Mouse (Mus musculus) embryonic facial prominence, embryonic 15.5 days (tissue): Measurements from ENCODE around the gene Slc2a10. TPM values are rescaled to one million over a fixed set of nuclear protein-coding genes. Genes with fewer than 3 reads are reported as not detected.
"Not testable (repeated sequence)": the region's sequence is repeated elsewhere in the genome, so short reads cannot be mapped to it uniquely, and the experiment has no call there.

Source experiments
- ATAC-seq: fragments of 200-750 bp; cut with Nextera tagmentation; 2 replicates; pipeline ENCODE4 v1.8.0; 2017; ENCODE audit warnings: low read depth, moderate TSS enrichment; ENCODE audit not compliant: insufficient number of reproducible peaks, low FRiP score, low TSS enrichment
- H3K27ac ChIP-seq: fragments of 300-500 bp; sonication (generic); replicated peaks from 2 replicates; pipeline ENCODE4 v1.5.1; 2015; ENCODE audit warnings: mild to moderate bottlenecking, inconsistent platforms
- H3K27me3 ChIP-seq: fragments of 300-500 bp; sonication (generic); 2 replicates; pipeline ENCODE4 v1.6.1; 2015; ENCODE audit warnings: inconsistent platforms
- H3K36me3 ChIP-seq: fragments of 300-500 bp; sonication (generic); 2 replicates; pipeline ENCODE4 v1.6.1; 2015; ENCODE audit warnings: mild to moderate bottlenecking, inconsistent platforms
- H3K4me1 ChIP-seq: fragments of 300-500 bp; sonication (generic); 2 replicates; pipeline ENCODE4 v1.6.1; 2015; ENCODE audit warnings: inconsistent platforms
- H3K4me2 ChIP-seq: fragments of 300-500 bp; sonication (generic); replicated peaks from 2 replicates; pipeline ENCODE4 v1.6.1; 2015; ENCODE audit warnings: mild to moderate bottlenecking, inconsistent platforms
- H3K4me3 ChIP-seq: fragments of 300-500 bp; sonication (generic); replicated peaks from 2 replicates; pipeline ENCODE4 v1.5.1; 2015; ENCODE audit warnings: mild to moderate bottlenecking, inconsistent platforms
- H3K9ac ChIP-seq: fragments of 300-500 bp; sonication (generic); 2 replicates; pipeline ENCODE4 v1.6.1; 2015; ENCODE audit warnings: inconsistent platforms
- H3K9me3 ChIP-seq: fragments of 300-500 bp; sonication (generic); replicated peaks from 2 replicates; pipeline ENCODE4 v1.6.1; 2016; ENCODE audit warnings: inconsistent platforms
- WGBS: fragments of 180-500 bp; shearing (Covaris S2); methylation state at CpG from one replicate; pipeline ENCODE4 v1.1.7; 2015; 5-methylcytosine and 5-hydroxymethylcytosine counted together
- polyA plus RNA-seq: library from polyadenylated mRNA; unstranded; fragments of >200 nt; fragmentation: Nextera tagmentation; extraction: Ambion mirVana; gene quantifications from 2 replicates; pipeline ENCODE4 v1.2.1, GENCODE M21; 2015

Gene Slc2a10
- polyA plus RNA-seq, 1 experiment from 2014 or later, result 15.6 TPM

GRCm38 (mm10) chr2:165510466-165510865, 6.9 kb downstream of the Slc2a10 start:
- no peak overlapping the region for H3K4me2 ChIP-seq
- H3K27me3 ChIP-seq, result no peaks in the 10 kb centered on the region
- WGBS, result 20% methylated on average over 5 of the region's 5 CpGs
- no peak overlapping the region for H3K4me3 ChIP-seq
- H3K27ac ChIP-seq, result no peak overlapping the region
- no peaks in the 10 kb centered on the region for H3K9me3 ChIP-seq
- no peak overlapping the region for H3K9ac ChIP-seq
- peaks cover 25% of the 10 kb centered on the region for H3K4me1 ChIP-seq
- no peak; the same call in 1 of the 2 replicates for ATAC-seq
- H3K36me3 ChIP-seq, result peaks cover 8% of the 10 kb centered on the region; the same call in 1 of the 2 replicates

GRCm38 (mm10) chr2:165510914-165511458, 7.4 kb downstream of the Slc2a10 start:
- not testable (repeated sequence) for H3K9me3 ChIP-seq, H3K9ac ChIP-seq, H3K27ac ChIP-seq, H3K36me3 ChIP-seq, H3K4me2 ChIP-seq, H3K27me3 ChIP-seq, H3K4me3 ChIP-seq, ATAC-seq
- WGBS, result 79% methylated on average over 2 of the region's 2 CpGs
- peaks cover 26% of the 10 kb centered on the region for H3K4me1 ChIP-seq

- not testable (repeated sequence) for H3K4me2 ChIP-seq, ATAC-seq, H3K27me3 ChIP-seq, H3K27ac ChIP-seq, H3K9me3 ChIP-seq, H3K4me3 ChIP-seq, H3K9ac ChIP-seq
- 90% methylated on average over 4 of the region's 4 CpGs for WGBS
- H3K36me3 ChIP-seq, result peaks cover 13% of the 10 kb centered on the region; the same call in 1 of the 2 replicates
- H3K4me1 ChIP-seq, result peaks cover 26% of the 10 kb centered on the region
These were observed 7.9 kb downstream of the Slc2a10 start for GRCm38 (mm10) chr2:165511530-165511929.

- no peaks in the 10 kb centered on the region for H3K27me3 ChIP-seq
- 26% methylated on average over 7 of the region's 7 CpGs for WGBS
- H3K9ac ChIP-seq, result no peak overlapping the region
- ATAC-seq, result no peak
- H3K4me3 ChIP-seq, result no peak overlapping the region
- peak overlapping the region; percentile 40; the same call in 1 of the 2 replicates for H3K27ac ChIP-seq
- peaks cover 26% of the 10 kb centered on the region for H3K4me1 ChIP-seq
- H3K4me2 ChIP-seq, result no peak overlapping the region
- peaks cover 18% of the 10 kb centered on the region; the same call in 1 of the 2 replicates for H3K36me3 ChIP-seq
- H3K9me3 ChIP-seq, result no peaks in the 10 kb centered on the region
These were observed 8.8 kb downstream of the Slc2a10 start for GRCm38 (mm10) chr2:165512426-165512825.

- H3K9me3 ChIP-seq, result no peaks in the 10 kb centered on the region
- ATAC-seq, result 0 out of 2 replicates have a peak, but pooled peaks have one; percentile 17
- H3K36me3 ChIP-seq, result peaks cover 22% of the 10 kb centered on the region; the same call in 1 of the 2 replicates
- H3K4me1 ChIP-seq, result peaks cover 26% of the 10 kb centered on the region
- no peak overlapping the region for H3K9ac ChIP-seq
- H3K27ac ChIP-seq, result peak overlapping the region; percentile 40
- no peaks in the 10 kb centered on the region for H3K27me3 ChIP-seq
- no peak overlapping the region for H3K4me2 ChIP-seq
- 28% methylated on average over 11 of the region's 11 CpGs for WGBS
- no peak overlapping the region for H3K4me3 ChIP-seq
These were observed 9.4 kb downstream of the Slc2a10 start for GRCm38 (mm10) chr2:165512870-165513600.

- WGBS, result 90% methylated on average over 20 of the region's 20 CpGs
- ATAC-seq, result no peak
These were observed 11.7 kb downstream of the Slc2a10 start for GRCm38 (mm10) chr2:165515178-165515728.

GRCm38 (mm10) chr2:165525609-165526008, 22.0 kb downstream of the Slc2a10 start:
- no peaks in the 10 kb centered on the region for H3K4me1 ChIP-seq
- no peak overlapping the region for H3K27ac ChIP-seq
- no peaks in the 10 kb centered on the region for H3K36me3 ChIP-seq
- H3K9ac ChIP-seq, result no peak overlapping the region
- no peaks in the 10 kb centered on the region for H3K27me3 ChIP-seq
- H3K9me3 ChIP-seq, result no peaks in the 10 kb centered on the region
- no peak overlapping the region for H3K4me3 ChIP-seq
- ATAC-seq, result no peak
- WGBS, result 44% methylated on average over 4 of the region's 4 CpGs
- no peak overlapping the region for H3K4me2 ChIP-seq

More at GRCm38 (mm10) chr2:165515178-165515728, 11.7 kb downstream of the Slc2a10 start:
- Histone ChIP-seq H3K9me3 (no peaks in the 10 kb centered on the region), H3K4me2 (no peak overlapping the region), H3K4me3 (no peak overlapping the region), H3K4me1 (peaks cover 25% of the 10 kb centered on the region), H3K36me3 (peaks cover 37% of the 10 kb centered on the region), H3K27me3 (no peaks in the 10 kb centered on the region), H3K27ac (no peak overlapping the region), H3K9ac (no peak overlapping the region)

GRCm38 (mm10) chr2:165529106-165529505, 25.5 kb downstream of the Slc2a10 start:
- WGBS, result 8% methylated on average over 8 of the region's 8 CpGs
- H3K4me1 ChIP-seq, result peaks cover 16% of the 10 kb centered on the region; the same call in 1 of the 2 replicates
- H3K9me3 ChIP-seq, result no peaks in the 10 kb centered on the region
- no peak overlapping the region for H3K27ac ChIP-seq
- no peaks in the 10 kb centered on the region for H3K36me3 ChIP-seq
- H3K4me2 ChIP-seq, result no peak overlapping the region
- H3K4me3 ChIP-seq, result no peak overlapping the region
- ATAC-seq, result no peak
- H3K9ac ChIP-seq, result no peak overlapping the region
- no peaks in the 10 kb centered on the region for H3K27me3 ChIP-seq

- WGBS, result 43% methylated on average over 6 of the region's 6 CpGs
- Histone ChIP-seq H3K27me3 (no peaks in the 10 kb centered on the region), H3K36me3 (no peaks in the 10 kb centered on the region)
These were observed 30.2 kb downstream of the Slc2a10 start for GRCm38 (mm10) chr2:165533789-165534188.

GRCm38 (mm10) chr2:165540975-165541374, 37.4 kb downstream of the Slc2a10 start:
- Histone ChIP-seq H3K27ac (no peak overlapping the region), H3K4me1 (no peaks in the 10 kb centered on the region), H3K9ac (no peak overlapping the region), H3K9me3 (no peaks in the 10 kb centered on the region), H3K4me2 (no peak overlapping the region), H3K36me3 (no peaks in the 10 kb centered on the region), H3K4me3 (no peak overlapping the region), H3K27me3 (no peaks in the 10 kb centered on the region)
- WGBS, result 63% methylated on average over 3 of the region's 3 CpGs
- ATAC-seq, result no peak

More at GRCm38 (mm10) chr2:165533789-165534188, 30.2 kb downstream of the Slc2a10 start:
- Histone ChIP-seq H3K27ac (no peak overlapping the region), H3K4me3 (no peak overlapping the region), H3K4me1 (peaks cover 17% of the 10 kb centered on the region; the same call in 1 of the 2 replicates), H3K4me2 (no peak overlapping the region), H3K9me3 (no peaks in the 10 kb centered on the region), H3K9ac (no peak overlapping the region)
- ATAC-seq, result 0 out of 2 replicates have a peak, but pooled peaks have one; percentile 3

GRCm38 (mm10) chr2:165542939-165543669, 39.5 kb downstream of the Slc2a10 start:
- no peaks in the 10 kb centered on the region for H3K36me3 ChIP-seq
- H3K27me3 ChIP-seq, result no peaks in the 10 kb centered on the region
- no peak overlapping the region for H3K4me2 ChIP-seq
- ATAC-seq, result no peak
- no peaks in the 10 kb centered on the region for H3K9me3 ChIP-seq
- 51% methylated on average over 13 of the region's 13 CpGs for WGBS
- H3K9ac ChIP-seq, result no peak overlapping the region
- H3K27ac ChIP-seq, result no peak overlapping the region
- no peak overlapping the region for H3K4me3 ChIP-seq
- H3K4me1 ChIP-seq, result 0 out of 2 replicates have a peak, but pooled peaks cover 5% of the 10 kb centered on the region
